Mouse (Mus musculus) thymus, adult 2 months (tissue): ENCODE measurements around the gene Ccdc159. TPM values are rescaled to one million over a fixed set of nuclear protein-coding genes. Genes with fewer than 3 reads are reported as not detected.

Experiments
- DNase-seq: peaks from one replicate; pipeline ENCODE4 v3.0.0; 2021
- H3K27ac ChIP-seq: fragments of 200-500 bp; 2 replicates; pipeline ENCODE4 v1.5.1; 2012; ENCODE audit warnings: low read length, control low read depth; ENCODE audit not compliant: control insufficient read depth, insufficient read depth
- H3K27me3 ChIP-seq: fragments of 200-500 bp; 2 replicates; pipeline ENCODE4 v1.6.1; 2012; ENCODE audit warnings: mild to moderate bottlenecking, low read length, moderate library complexity, mixed read lengths; ENCODE audit not compliant: control insufficient read depth, insufficient read depth
- H3K36me3 ChIP-seq: fragments of 200-500 bp; 2 replicates; pipeline ENCODE4 v1.6.1; 2012; ENCODE audit warnings: mild to moderate bottlenecking, low read length, moderate library complexity; ENCODE audit not compliant: control insufficient read depth, insufficient read depth
- H3K4me1 ChIP-seq: fragments of 200-500 bp; replicated peaks from 2 replicates; pipeline ENCODE4 v1.6.1; 2012; ENCODE audit warnings: low read length; ENCODE audit not compliant: control insufficient read depth, insufficient read depth
- H3K4me3 ChIP-seq: fragments of 200-500 bp; 2 replicates; pipeline ENCODE4 v1.5.1; 2012; ENCODE audit warnings: mild to moderate bottlenecking, low read length, control low read depth, moderate library complexity; ENCODE audit not compliant: control insufficient read depth, insufficient read depth
- CTCF ChIP-seq: fragments of 200-500 bp; IDR thresholded peaks from 2 replicates; pipeline ENCODE4 v1.5.1; 2012; ENCODE audit warnings: mild to moderate bottlenecking, control low read depth, low read length, moderate library complexity, borderline replicate concordance; ENCODE audit not compliant: control insufficient read depth, poor library complexity, insufficient read depth; ENCODE audit errors: extremely low read depth
- POLR2A ChIP-seq: fragments of 200-500 bp; IDR thresholded peaks from 2 replicates; pipeline ENCODE4 v1.6.1; 2012; ENCODE audit warnings: mild to moderate bottlenecking, low read length, control low read depth, moderate library complexity; ENCODE audit not compliant: control insufficient read depth, poor library complexity, insufficient read depth; ENCODE audit errors: extremely low read depth
- WGBS: fragments of 180-500 bp; shearing (Covaris S2); methylation state at CpG from one replicate; pipeline ENCODE4 v1.1.7; 2018; 5-methylcytosine and 5-hydroxymethylcytosine counted together
- polyA plus RNA-seq: library from polyadenylated mRNA; depleted of rRNA; stranded (reverse); fragments of >200 nt; gene quantifications from 2 replicates; pipeline ENCODE4 v1.2.3, GENCODE M21; 2012

Gene Ccdc159
- polyA plus RNA-seq, 1 experiment = 1.9 TPM

DNA sequence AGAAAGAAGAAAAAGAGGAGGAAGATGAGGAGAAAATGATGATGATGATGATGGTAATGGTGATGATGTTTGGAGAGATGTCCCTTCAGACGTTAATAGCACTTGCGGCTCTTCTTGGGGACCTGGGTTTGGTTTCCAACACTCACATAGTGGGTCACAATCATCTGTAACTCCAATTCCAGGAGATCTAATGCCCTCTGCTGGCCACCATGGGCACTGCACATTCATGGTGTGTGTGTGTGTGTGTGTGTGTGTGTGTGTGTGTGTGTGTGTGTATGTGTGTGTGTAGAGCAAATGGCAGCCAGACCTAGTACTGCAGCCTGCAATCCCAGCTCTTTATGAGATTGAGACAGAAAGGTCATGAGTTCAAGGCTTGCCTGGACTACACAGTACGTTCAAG, 24.7 kb downstream of the Ccdc159 start:
- H3K4me1 ChIP-seq = peaks cover 9% of the 10 kb centered on the region; the same call in 1 of the 2 replicates
- WGBS = 89% methylated on average over 3 of the region's 3 CpGs
- no peak for TF ChIP-seq POLR2A
- TF ChIP-seq CTCF = no peak
- no peak for DNase-seq
- H3K36me3 ChIP-seq = no peaks in the 10 kb centered on the region
- H3K27ac ChIP-seq = no peak overlapping the region
- no peak overlapping the region for H3K4me3 ChIP-seq
- H3K27me3 ChIP-seq = peaks cover 2% of the 10 kb centered on the region; the same call in 1 of the 2 replicates

DNA sequence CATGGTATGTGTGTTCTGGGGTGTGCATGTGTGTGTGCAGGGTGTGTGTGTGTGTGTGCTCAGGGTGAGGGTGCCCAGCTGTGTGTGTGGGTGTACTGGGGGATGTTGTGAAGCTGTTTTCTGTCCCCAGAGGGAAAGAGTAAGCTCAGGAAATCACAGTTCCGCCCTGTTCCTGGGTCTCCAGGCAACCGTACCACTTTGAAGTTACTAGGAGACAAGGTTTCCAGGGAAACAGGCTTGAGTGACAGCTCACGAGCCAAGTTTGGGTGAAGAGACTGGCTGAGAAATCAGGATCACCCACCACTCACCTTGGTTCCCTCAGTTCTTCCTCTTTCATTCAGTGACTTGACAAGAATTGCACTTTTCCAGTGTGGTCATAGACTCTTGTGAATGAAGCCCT, 26.3 kb downstream of the Ccdc159 start:
- no peak for DNase-seq
- 22% methylated on average over 3 of the region's 3 CpGs for WGBS
- no peaks in the 10 kb centered on the region for H3K36me3 ChIP-seq
- no peak overlapping the region for H3K4me3 ChIP-seq
- no peak for TF ChIP-seq POLR2A
- TF ChIP-seq CTCF = no peak
- 0 out of 2 replicates have a peak, but pooled peaks cover 3% of the 10 kb centered on the region for H3K4me1 ChIP-seq
- H3K27ac ChIP-seq = no peak overlapping the region
- H3K27me3 ChIP-seq = no peaks in the 10 kb centered on the region

DNA sequence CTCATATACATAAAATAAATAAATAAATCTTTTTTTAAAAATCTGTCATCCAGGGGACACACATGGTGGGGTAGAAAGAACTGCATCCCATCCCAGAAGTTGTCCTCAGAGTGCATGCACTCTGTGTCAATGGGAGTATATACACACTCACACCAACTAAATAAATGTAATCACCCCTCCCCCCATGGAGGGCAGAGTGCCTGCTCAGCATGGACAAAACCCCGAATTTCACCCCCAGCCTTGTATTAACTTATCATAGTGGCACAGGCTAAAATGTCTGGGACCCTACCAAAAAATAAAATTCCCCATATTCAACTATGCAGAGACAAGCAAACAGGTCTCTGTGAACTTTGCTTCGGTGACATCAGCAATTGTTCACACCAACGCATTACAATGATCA, 27.4 kb downstream of the Ccdc159 start:
- 76% methylated on average over 3 of the region's 3 CpGs for WGBS
- Histone ChIP-seq H3K27me3 (no peaks in the 10 kb centered on the region), H3K27ac (no peak overlapping the region), H3K4me3 (no peak overlapping the region), H3K4me1 (0 out of 2 replicates have a peak, but pooled peaks cover 3% of the 10 kb centered on the region), H3K36me3 (no peaks in the 10 kb centered on the region)
- TF ChIP-seq CTCF = no peak
- no peak for TF ChIP-seq POLR2A
- no peak for DNase-seq

DNA sequence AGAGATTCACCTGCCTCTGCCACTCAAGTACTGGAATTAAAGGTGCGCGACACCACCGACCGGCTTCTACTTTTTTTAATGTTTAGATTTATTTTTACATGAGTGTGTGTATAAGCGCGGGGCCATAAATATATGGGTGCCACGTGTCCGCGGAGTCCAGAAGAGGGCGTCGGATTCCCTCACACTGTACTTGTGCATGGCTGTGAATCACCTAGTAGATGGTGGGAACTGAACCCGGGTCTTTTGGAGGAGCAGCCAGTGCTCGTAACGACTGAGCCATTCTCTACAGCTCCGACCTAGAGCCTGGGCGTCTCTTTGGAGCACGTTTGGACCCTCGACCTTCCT, 27.9 kb downstream of the Ccdc159 start:
- DNase-seq = no peak
- Histone ChIP-seq H3K36me3 (no peaks in the 10 kb centered on the region), H3K4me1 (0 out of 2 replicates have a peak, but pooled peaks cover 3% of the 10 kb centered on the region), H3K4me3 (peak overlapping the region; percentile 67), H3K27ac (peak overlapping the region; percentile 67; the same call in 1 of the 2 replicates), H3K27me3 (no peaks in the 10 kb centered on the region)
- WGBS = under 1% methylated on average over 18 of the region's 18 CpGs
- TF ChIP-seq CTCF (no peak), POLR2A (no peak)

DNA sequence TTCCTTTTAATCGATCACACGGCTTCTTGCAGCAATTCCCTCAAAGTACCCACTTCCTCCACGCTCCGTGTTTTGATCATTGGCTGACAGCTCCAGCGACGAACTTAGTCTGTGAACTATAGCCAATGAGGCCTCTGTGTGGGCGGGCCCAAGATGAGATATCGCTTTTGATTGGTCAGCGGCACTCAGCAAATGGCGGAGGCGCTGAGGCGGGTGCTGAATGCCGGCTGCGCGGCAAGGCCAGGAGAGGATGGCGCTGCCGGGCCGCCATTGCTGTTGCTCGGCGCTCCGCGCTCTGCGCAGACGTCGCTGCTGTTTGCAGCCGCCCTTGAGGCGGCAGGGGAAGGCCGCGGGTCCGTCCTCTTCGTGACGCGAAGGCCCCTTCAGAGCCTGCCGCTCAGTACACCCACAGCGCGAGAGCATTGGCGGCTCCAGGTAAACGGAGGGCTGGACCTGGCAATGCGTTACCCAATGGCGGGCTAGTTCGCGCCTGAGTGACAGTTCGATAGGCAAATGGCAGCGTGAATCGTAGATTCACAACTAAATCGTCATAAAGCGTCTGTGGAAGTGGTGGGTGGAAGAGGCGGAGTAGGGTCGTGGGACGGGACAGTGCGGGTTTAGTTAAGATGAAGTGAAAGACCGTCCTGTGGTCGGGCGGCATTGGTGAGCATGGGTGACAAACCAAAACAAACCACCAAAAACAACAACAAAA, 28.5 kb downstream of the Ccdc159 start, which contains the start of gene Swsap1:
TSS of gene Swsap1 (plus strand) at position 186 of the 712 bp plus-strand sequence.
- Histone ChIP-seq H3K4me1 (0 out of 2 replicates have a peak, but pooled peaks cover 3% of the 10 kb centered on the region), H3K27me3 (no peaks in the 10 kb centered on the region; the same call in 1 of the 2 replicates), H3K36me3 (no peaks in the 10 kb centered on the region), H3K4me3 (peak within 1 kb of the TSS; percentile 67), H3K27ac (peak within 1 kb of the TSS; percentile 67)
- DNase-seq = peak; percentile 99
- TF ChIP-seq CTCF = no peak; the same call in 1 of the 2 replicates
- TF ChIP-seq POLR2A = peak; percentile 43; the same call in 1 of the 2 replicates
- WGBS = under 1% methylated on average over 54 of the region's 54 CpGs

DNA sequence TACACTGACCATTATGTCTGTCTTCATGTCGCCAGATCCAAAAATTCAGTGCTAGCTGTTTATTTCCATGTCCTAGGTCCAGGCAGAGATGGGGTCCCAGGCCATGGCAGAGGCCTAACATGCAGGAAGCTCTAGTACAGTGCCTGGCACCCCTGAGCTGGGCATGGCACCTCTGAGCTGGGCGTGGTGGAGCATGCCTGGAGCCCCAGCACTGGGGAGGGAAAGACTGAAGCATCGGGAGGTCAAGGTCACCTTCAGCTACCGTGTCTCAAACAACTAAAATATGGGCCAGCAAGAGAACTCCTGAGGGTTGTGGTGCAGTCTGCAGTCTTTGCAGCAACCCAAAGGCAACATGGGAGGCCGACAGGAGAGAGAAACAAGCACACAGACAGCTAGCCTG, 31.1 kb downstream of the Ccdc159 start:
- Histone ChIP-seq H3K4me3 (no peak overlapping the region), H3K36me3 (no peaks in the 10 kb centered on the region), H3K27ac (no peak overlapping the region), H3K4me1 (peaks cover 20% of the 10 kb centered on the region), H3K27me3 (peaks cover 10% of the 10 kb centered on the region; the same call in 1 of the 2 replicates)
- WGBS = 89% methylated on average over 5 of the region's 5 CpGs
- TF ChIP-seq POLR2A (no peak), CTCF (no peak)
- no peak for DNase-seq
